Mouse (Mus musculus) cerebellum, postnatal 25 days (tissue): ENCODE measurements at regions not wholly inside any gene's neighbourhood (a gene's known extent, or its start where the extent isn't known, plus 50 kb on each side); places are given as distances from the start of the nearest gene placed in this dataset.
A peak's percentile ranks its signal among the peaks of the same experiment; 100 is the strongest.
"Not testable (repeated sequence)": the region's sequence is repeated elsewhere in the genome, so short reads cannot be mapped to it uniquely, and the experiment has no call there.

Source experiments
- DNase-seq, 2 experiments: peaks; one replicate each; pipeline ENCODE4 v3.0.0; 2021; ENCODE audit warnings: mixed read lengths in 2 of 2

GRCm38 (mm10) chr1:73641456-73641855, 482.8 kb downstream of the Tns1 start:
- DNase-seq = no peak

GRCm38 (mm10) chr1:73640726-73641451, 483.4 kb downstream of the Tns1 start:
- DNase-seq = peak in 1 of 2 experiments; percentile 15

- no peak for DNase-seq
Measured at GRCm38 (mm10) chr1:73635709-73636108, 488.5 kb downstream of the Tns1 start.

- peak in 1 of 2 experiments; percentile 18 for DNase-seq
Measured at GRCm38 (mm10) chr1:73634871-73635270, 489.4 kb downstream of the Tns1 start.

GRCm38 (mm10) chr1:73633071-73633470, 491.2 kb downstream of the Tns1 start:
- no peak for DNase-seq

- DNase-seq = no peak
Measured at GRCm38 (mm10) chr1:73630363-73630762, 493.9 kb downstream of the Tns1 start.

GRCm38 (mm10) chr1:73625365-73625764, 498.9 kb downstream of the Tns1 start:
- DNase-seq = no peak

GRCm38 (mm10) chr1:73621121-73621520, 503.1 kb downstream of the Tns1 start:
- not testable (repeated sequence) for DNase-seq

- peak; percentile 45 to 70 for DNase-seq
Measured at GRCm38 (mm10) chr1:73618551-73619170, 505.6 kb downstream of the Tns1 start.

GRCm38 (mm10) chr1:73593653-73594385, 530.4 kb downstream of the Tns1 start:
- no peak for DNase-seq

GRCm38 (mm10) chr1:73591342-73592099, 532.7 kb downstream of the Tns1 start:
- no peak for DNase-seq

GRCm38 (mm10) chr1:73579680-73580079, 544.6 kb downstream of the Tns1 start:
- DNase-seq = no peak

GRCm38 (mm10) chr1:73577019-73577418, 547.2 kb downstream of the Tns1 start:
- DNase-seq = no peak

- DNase-seq = no peak
Measured at GRCm38 (mm10) chr1:73575694-73576093, 548.6 kb downstream of the Tns1 start.

GRCm38 (mm10) chr1:73570944-73571343, 553.3 kb downstream of the Tns1 start:
- no peak for DNase-seq

- DNase-seq = no peak
Measured at GRCm38 (mm10) chr1:73566770-73567169, 551.1 kb upstream of the Tnp1 start.

GRCm38 (mm10) chr1:73560594-73560993, 544.9 kb upstream of the Tnp1 start:
- DNase-seq = no peak

GRCm38 (mm10) chr1:73547877-73548276, 532.2 kb upstream of the Tnp1 start:
- DNase-seq = peak; percentile 37 to 45

- DNase-seq = no peak
Measured at GRCm38 (mm10) chr1:73545401-73545800, 529.7 kb upstream of the Tnp1 start.

- DNase-seq = no peak
Measured at GRCm38 (mm10) chr1:73541371-73541770, 525.7 kb upstream of the Tnp1 start.

- no peak for DNase-seq
Measured at GRCm38 (mm10) chr1:73538420-73538871, 522.7 kb upstream of the Tnp1 start.

GRCm38 (mm10) chr1:73535726-73536265, 520.1 kb upstream of the Tnp1 start:
- DNase-seq = no peak

GRCm38 (mm10) chr1:73533526-73533925, 517.8 kb upstream of the Tnp1 start:
- DNase-seq = peak in 1 of 2 experiments; percentile 38
